ENCODE assay signal across 31 mouse cellular contexts in the genomic region with DNA sequence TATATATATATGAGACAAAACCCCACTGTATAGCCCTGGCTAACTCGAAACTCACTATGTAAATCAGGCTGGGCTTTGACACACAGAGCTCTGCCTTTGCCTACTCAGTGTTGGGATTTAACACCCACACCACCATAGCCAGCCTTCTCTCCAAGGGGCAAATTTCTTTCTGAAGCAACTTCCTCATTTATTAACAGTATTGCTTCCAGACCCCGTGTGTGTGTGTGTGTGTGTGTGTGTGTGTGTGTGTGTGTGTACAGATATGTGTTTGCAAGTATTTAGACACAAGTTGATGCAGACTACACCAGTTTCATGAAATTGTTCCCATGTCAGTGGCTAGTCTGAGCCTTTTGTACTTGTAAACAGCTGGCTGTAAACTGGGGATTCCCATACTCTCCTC. TPM values are rescaled to one million over a fixed set of nuclear protein-coding genes. Genes with fewer than 3 reads are reported as not detected.
"Had no signal": no experiment of that assay in that cellular context is flagged by ENCODE, and none has a peak within 500 bp of the region (broad histone marks: within the 10 kb centered on the region; RNA-seq: fewer than 3 reads in every experiment).

No protein-coding gene starts in this region.

- H3K27ac ChIP-seq: left cerebral cortex, adult 2 months; liver, embryonic 13.5 days; midbrain, embryonic 12.5 days; midbrain, embryonic 15.5 days; neural tube, embryonic 12.5 days; neural tube, embryonic 15.5 days had no signal

- ATAC-seq: midbrain, embryonic 15.5 days had no signal

- H3K27me3 ChIP-seq: liver, embryonic 13.5 days; midbrain, embryonic 12.5 days; neural tube, embryonic 12.5 days; neural tube, embryonic 15.5 days had no signal

- DNase-seq: kidney, adult 18-20 months; kidney, adult 9 months; kidney, postnatal 14 days; layer of hippocampus, postnatal 36 days; liver, embryonic 13.5 days; lung, adult 2 months; lung, postnatal 14 days; lung, postnatal 4 days; right cerebral cortex, adult 18-20 months; right cerebral cortex, postnatal 25 days; spleen, adult 18-20 months; thymus, adult 18-20 months; thymus, postnatal 36 days had no signal

- H3K36me3 ChIP-seq: liver, embryonic 13.5 days; midbrain, embryonic 12.5 days; midbrain, embryonic 15.5 days; neural tube, embryonic 12.5 days; neural tube, embryonic 15.5 days had no signal

- H3K4me2 ChIP-seq: liver, embryonic 13.5 days; midbrain, embryonic 12.5 days; midbrain, embryonic 15.5 days; neural tube, embryonic 12.5 days; neural tube, embryonic 15.5 days had no signal

- H3K9me3 ChIP-seq: liver, embryonic 13.5 days; midbrain, embryonic 12.5 days; midbrain, embryonic 15.5 days; neural tube, embryonic 12.5 days; neural tube, embryonic 15.5 days had no signal

- H3K9ac ChIP-seq: liver, embryonic 13.5 days; midbrain, embryonic 12.5 days; midbrain, embryonic 15.5 days; neural tube, embryonic 12.5 days; neural tube, embryonic 15.5 days had no signal

- H3K4me3 ChIP-seq: left cerebral cortex, adult 2 months; liver, embryonic 13.5 days; midbrain, embryonic 12.5 days; midbrain, embryonic 15.5 days; neural tube, embryonic 12.5 days; neural tube, embryonic 15.5 days had no signal

- H3K4me1 ChIP-seq: liver, embryonic 13.5 days; midbrain, embryonic 12.5 days; midbrain, embryonic 15.5 days; neural tube, embryonic 12.5 days; neural tube, embryonic 15.5 days had no signal

RNA-seq across cellular contexts. Expression of gene Elovl2, which starts 21.4 kb away (rescaled TPM):
- total RNA-seq: megakaryocyte, adult 5-6 weeks had no signal

RNA-seq across cellular contexts. Expression of gene Gm17364, which starts 32.2 kb away (rescaled TPM):
- total RNA-seq: layer of hippocampus, adult 8-10 months; layer of hippocampus, postnatal 10 days; layer of hippocampus, postnatal 36 days; left cerebral cortex, adult 2 months; left cerebral cortex, postnatal 10 days; left cerebral cortex, postnatal 36 days; megakaryocyte, adult 5-6 weeks had no signal
- polyA plus RNA-seq: kidney, embryonic 16.5 days; limb, embryonic 11.5 days; limb, embryonic 14.5 days; liver, embryonic 13.5 days; liver, embryonic 16.5 days; lung, adult 2 months; lung, embryonic 16.5 days; midbrain, embryonic 12.5 days; midbrain, embryonic 15.5 days; neural tube, embryonic 12.5 days; neural tube, embryonic 15.5 days; stomach, embryonic 16.5 days; testis, adult 2 months; urinary bladder, adult 2 months had no signal
